Mouse (Mus musculus) hindlimb bud, embryonic 11.5 days (tissue): ENCODE results near the gene Taar7a.

Experiments
- DNase-seq: peaks from one replicate; pipeline ENCODE4 v3.0.0-alpha.2; 2012; ENCODE audit warnings: low read depth, low spot score; ENCODE audit errors: extremely low spot score

Gene Taar7a

DNA sequence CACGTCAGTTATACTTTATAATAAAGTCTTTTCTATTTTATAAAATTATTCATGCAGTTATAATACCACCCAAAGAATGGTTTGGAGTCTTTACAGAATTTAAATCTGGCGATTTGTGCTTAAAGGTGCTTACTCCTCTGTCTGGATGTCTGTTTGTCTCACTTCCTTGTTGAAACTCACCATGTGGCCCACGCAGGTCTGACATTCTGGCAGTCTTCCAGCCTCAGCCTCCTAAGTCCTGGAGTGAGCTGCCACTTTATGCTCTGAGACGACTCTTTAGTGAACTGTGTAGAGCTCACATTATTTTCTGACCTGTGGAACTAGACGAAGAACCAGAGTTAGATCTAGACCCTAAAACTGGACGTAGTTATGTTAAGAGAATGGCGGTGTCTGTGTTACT, 45.3 kb downstream of the Taar7a start:
- DNase-seq, result no peak

DNA sequence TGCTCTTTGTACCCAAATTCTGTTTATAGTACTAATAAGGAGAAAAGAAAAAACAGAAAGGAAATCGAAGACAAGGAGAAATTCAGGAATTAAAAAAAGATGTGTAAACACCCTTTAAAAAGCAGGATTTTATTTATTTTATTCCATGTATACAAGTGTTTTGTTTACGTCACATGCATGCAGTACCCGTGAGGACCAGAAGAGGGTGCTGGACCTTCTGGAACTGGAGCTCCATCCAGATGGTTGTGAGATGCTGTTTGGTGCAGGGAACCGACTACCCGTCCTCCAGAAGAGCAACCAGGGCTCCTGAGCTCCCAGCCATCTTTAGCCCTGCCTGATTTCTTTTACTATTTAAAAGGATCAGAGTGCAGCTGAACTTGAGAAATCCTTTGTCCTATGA, 50.8 kb downstream of the Taar7a start:
- no peak for DNase-seq
